Mouse (Mus musculus): Measurements from ENCODE around the gene Nck1.

Nck1 gene

GRCm38 (mm10) chr9:100545715-100546593, at the start of gene Nck1:
Gene Nck1, minus strand, starts transcription at chr9:100546134.
- DNase-seq, result peak; percentile 100

GRCm38 (mm10) chr9:100590462-100590861, 44.5 kb upstream of the Nck1 start:
- DNase-seq, result no peak

DNA sequence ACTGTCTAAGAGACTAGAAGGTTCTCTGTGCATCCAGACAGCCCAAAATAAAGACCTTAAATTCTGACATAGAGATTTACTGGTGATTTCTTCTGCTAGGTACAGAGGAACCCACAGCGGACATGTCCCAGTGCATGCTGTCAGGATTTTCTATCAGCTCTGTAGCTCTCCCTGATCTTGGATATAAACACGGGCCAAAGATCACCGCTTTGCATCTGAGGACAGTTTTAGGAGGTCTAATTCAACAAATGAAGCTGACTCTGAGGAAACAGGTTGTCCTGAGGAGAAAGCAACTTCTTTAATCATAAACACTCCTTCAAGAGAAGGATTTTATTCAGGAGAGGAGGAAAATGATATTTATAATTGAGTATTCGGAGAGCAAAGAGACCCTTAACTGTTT, 38.1 kb upstream of the Nck1 start:
- no peak for DNase-seq

GRCm38 (mm10) chr9:100582883-100583575, 37.1 kb upstream of the Nck1 start:
- no peak for DNase-seq

- peak; percentile 48 for DNase-seq
These were observed 35.9 kb upstream of the Nck1 start for GRCm38 (mm10) chr9:100581543-100582492.

GRCm38 (mm10) chr9:100580196-100580740, 34.3 kb upstream of the Nck1 start:
- peak; percentile 13 for DNase-seq

DNA sequence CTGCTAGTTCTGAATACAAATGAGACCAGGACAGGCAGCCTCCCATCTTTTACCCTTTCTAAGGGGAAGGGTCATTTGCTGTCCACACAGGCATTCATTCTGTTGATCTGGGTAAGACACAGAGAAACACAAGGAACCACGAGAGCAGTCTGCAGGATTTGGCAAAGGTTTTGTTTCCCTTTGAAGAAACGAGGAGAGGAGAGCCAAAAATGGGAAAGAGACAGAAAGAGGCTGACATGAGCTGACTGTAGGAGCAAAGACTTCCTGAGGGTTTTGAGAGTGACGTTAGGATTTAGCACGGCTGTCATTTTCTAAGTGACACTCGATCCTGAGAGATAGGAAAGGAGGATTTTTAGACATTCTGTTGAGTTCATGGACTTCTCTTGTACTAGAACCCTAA, 28.0 kb upstream of the Nck1 start:
- no peak for DNase-seq

- no peak for DNase-seq
These were observed 27.4 kb upstream of the Nck1 start for GRCm38 (mm10) chr9:100573300-100573699.

DNA sequence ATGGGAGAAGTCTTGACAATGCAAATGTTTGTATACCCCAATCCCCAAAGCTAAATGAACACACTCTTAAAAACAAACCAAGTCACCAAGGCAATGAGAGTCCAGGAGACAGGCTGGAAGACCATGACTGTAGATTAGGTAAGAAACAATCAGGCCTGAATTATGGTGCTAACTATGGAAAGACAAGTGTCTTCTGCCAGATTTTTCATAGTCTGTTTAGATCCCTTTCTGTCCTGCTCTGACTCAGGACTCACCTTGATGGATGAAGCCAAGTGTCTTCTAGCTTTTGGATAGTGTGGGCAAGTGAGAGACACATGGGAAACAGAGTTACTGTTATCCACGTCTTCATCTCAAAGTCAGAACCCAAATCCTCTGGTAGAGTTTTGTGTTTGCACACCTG, 25.6 kb upstream of the Nck1 start:
- DNase-seq, result no peak

DNA sequence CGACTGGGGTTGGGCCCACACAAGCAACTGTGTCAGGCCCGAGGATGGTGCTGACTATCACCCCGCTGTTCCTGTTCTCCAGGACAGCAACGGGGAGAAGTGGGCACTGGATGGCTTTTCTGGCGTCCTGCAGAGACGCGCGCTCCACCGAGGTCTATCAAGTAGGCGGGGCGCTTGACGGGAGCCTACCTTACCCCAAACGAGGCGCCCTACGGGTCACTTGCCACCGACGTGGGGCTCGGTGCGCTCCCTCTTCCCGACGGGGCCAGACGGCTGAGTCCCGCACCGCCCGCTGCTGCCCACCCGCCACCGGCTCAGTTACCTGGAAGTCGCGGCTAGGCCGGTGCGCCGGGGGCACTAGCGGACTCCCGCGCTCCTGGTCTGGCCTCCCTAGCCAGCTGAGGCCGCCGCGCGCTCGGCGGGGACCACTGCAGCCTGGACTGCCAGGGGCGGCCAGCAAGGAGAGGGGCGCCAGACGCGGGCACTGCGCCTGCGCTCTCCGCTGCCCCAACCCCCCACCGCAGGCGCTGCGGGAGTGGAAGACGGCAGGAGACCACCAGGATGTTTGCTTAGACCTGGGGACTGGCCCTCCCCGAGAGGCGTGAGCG, 24.8 kb upstream of the Nck1 start, which contains the start of gene Slc35g2:
Slc35g2 (minus strand) TSS at position 465 of the 608 bp plus-strand sequence.
- peak; percentile 88 for DNase-seq

GRCm38 (mm10) chr9:100569798-100570625, 24.1 kb upstream of the Nck1 start:
- peak; percentile 59 for DNase-seq

- no peak for DNase-seq
These were observed 14.4 kb upstream of the Nck1 start for GRCm38 (mm10) chr9:100560251-100560890.

DNA sequence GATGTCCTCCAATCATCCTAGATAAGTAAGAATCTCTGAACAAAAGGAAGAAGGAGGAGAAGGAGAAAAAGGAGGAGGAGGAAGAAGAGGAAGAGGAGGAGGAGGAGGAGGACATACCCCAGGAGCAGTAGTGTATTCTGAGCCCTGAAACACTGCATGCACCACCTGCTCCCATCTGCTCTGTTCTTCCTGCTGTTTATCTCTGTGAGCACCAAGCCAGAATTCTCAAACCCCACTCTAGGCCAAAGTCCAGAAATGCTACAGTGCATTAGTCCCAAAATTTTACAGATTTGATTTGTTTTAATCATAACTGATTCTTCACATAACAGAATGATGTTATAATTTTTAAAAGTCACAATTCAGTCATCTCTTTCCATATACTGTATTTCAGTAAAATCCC, 13.1 kb upstream of the Nck1 start:
- DNase-seq, result no peak

- DNase-seq, result no peak
These were observed 12.2 kb upstream of the Nck1 start for GRCm38 (mm10) chr9:100558023-100558573.

GRCm38 (mm10) chr9:100555686-100556085, 9.8 kb upstream of the Nck1 start:
- no peak for DNase-seq

DNA sequence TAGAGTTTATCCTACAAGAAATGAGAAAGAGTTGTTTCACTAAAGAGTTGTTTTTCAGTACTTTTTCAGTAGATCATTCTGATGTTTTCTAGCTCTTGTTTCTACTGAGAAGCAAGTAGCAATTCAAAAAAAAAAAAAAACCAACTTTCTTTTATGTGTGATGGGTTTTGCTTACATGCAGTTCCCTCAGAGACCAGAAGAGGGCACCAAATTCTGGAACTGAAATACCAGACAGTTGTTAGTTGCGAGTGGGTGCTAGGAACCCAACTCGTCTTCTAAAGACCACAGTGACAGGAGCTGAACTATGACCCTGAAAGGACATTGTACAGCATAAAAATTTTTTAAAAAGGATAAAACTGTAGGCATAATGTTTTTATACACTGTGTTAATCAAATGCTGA, 2.4 kb upstream of the Nck1 start:
- DNase-seq, result peak; percentile 11

DNA sequence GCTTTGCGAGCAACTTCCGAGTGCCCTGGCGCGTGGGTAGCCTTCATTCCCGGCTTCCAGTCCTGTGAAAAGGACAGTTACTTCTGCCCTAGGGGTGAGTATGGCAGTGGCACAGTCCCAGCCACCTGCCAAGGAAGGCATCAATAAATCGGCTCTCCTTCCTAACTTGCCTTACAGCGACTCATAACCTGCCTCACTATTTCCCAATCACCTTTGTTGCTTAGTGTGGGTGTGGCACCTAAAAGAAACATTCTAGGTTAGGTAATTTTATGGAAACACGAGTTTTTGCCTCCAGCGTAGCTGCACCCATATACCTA, 618 bp upstream of the Nck1 start:
- DNase-seq, result no peak

- DNase-seq, result no peak
These were observed 803 bp downstream of the Nck1 start for GRCm38 (mm10) chr9:100544948-100545714.

- DNase-seq, result no peak
These were observed 10.2 kb downstream of the Nck1 start for GRCm38 (mm10) chr9:100535618-100536262.
